Mouse (Mus musculus): ENCODE measurements around the gene Wdr47. TPM values are rescaled to one million over a fixed set of nuclear protein-coding genes. Genes with fewer than 3 reads are reported as not detected.
A peak's percentile ranks its signal among the peaks of the same experiment; 100 is the strongest.
"Not testable (repeated sequence)": the region's sequence is repeated elsewhere in the genome, so short reads cannot be mapped to it uniquely, and the experiment has no call there.

The Wdr47 gene
- total RNA-seq, 2 experiments from 2014 or later: 3.3 to 5.8 TPM

- intact Hi-C loops (cut with DNase I; ENCODE audit: low total_unique reads): no loop called here
- DNase-seq: no peak
Observed at GRCm38 (mm10) chr3:108591530-108592522, 747 bp downstream of the Wdr47 start.

DNA sequence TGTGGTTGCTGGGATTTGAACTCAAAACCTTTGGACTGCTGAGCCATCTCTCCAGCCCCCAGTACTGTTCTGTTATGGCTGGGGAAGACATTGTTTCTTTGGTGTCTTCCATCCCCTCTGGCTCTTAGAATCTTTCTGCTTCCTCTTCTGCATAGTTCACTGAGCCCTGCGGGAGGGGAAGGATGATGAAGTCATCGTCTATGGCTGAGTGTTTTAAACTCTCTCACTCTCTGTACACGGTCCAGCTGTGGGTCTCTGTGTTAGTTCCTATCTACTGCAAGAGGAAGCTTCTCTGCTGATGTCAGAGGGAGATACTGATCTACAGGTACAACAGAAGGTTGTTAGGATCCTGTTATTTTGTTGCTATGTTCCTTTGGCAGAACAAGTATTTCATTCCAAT lies 17.8 kb downstream of the Wdr47 start:
- intact Hi-C loops (cut with DNase I; ENCODE audit: low total_unique reads): no loop called here
- no peak for DNase-seq

DNA sequence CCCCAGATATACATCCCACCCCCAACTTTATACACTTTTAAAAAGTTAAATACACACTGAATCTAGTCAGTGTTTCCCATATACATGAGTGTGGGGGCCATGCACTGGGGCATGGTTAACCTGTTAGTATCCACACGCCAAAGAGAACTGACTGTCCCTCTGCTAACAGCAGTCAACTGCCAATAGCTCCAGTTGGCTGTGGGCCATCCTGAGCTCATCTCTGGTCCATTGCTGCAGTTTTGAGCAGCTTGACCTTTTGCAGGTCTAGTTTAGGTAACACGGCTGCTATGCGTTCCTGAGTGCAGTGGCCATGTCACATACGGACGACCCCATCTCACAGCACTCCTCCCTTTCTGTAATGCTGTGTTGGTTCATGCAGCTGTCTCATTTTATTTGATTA lies 43.7 kb downstream of the Wdr47 start:
- no peak for DNase-seq
- intact Hi-C loops (cut with DNase I; ENCODE audit: low total_unique reads): no loop called here

DNA sequence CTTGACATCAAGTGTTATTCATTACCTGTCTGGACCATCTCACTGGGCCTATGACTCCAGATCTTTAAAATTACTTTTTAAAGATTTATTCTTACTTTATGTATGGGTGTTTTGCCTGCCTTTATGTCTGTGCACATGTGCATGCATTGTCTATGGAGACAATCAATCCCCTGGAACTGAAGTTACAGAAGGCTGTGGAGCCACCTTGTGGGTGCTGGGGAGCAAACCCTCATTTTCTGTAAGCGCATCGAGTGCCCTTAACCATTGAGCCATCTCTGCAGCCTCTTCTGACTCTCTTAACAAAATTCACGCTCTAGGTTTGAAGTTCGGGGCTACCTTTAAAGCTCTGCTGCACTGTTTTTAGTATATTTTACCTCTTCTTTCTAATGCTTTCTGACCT lies 48.3 kb downstream of the Wdr47 start:
- intact Hi-C loops (cut with DNase I; ENCODE audit: low total_unique reads): no loop called here
- DNase-seq: no peak

DNA sequence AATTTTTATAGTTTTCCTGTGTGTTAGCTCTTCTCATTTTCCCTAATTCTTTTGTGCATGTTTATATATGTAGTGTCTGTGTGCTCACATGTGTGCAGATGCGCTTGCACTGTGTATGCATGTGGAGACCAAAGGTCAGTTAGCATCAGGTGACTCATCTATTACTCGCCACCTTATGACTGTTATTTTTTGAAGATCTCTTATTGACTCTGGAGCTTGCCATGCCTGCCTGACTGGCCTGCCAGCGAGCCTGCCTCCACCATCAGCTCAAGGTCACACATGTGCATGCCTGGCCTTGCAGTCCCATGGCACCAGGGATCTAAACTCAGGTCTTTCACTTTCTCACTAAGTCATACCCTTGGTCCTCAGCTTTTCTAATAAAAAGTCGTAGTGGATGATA lies 49.9 kb downstream of the Wdr47 start:
- intact Hi-C loops (cut with DNase I; ENCODE audit: low total_unique reads): no loop called here
- DNase-seq: no peak

- intact Hi-C loops (cut with DNase I; ENCODE audit: low total_unique reads): no loop called here
- DNase-seq: no peak
Observed at GRCm38 (mm10) chr3:108644856-108645255, 53.8 kb downstream of the Wdr47 start.

GRCm38 (mm10) chr3:108646036-108646435 lies 55.0 kb downstream of the Wdr47 start:
- no peak for DNase-seq
- intact Hi-C loops (cut with DNase I; ENCODE audit: low total_unique reads): no loop called here

DNA sequence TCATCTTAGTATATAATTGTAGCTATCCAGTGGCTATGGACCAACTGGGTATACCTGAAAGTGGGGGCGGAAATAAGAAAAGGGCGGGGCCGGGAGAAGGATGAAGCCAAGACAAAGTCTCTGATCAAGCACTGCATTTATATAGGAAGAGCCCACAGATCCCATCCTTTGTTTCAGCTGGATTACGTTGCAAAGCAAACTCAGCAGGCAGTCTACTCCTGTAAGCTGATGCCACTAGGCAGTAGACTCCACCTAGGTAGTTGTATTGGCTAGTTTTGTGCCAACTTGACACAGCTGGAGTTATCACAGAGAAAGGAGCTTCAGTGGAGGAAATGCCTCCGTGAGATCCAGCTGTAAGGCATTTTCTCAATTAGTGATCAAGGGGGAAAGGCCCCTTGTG lies 56.6 kb downstream of the Wdr47 start:
- intact Hi-C loops (cut with DNase I; ENCODE audit: low total_unique reads); DNase-seq: not testable (repeated sequence)

GRCm38 (mm10) chr3:108652866-108653642 lies 62.0 kb downstream of the Wdr47 start:
- DNase-seq: no peak
- intact Hi-C loops (cut with DNase I; ENCODE audit: low total_unique reads): no loop called here

DNA sequence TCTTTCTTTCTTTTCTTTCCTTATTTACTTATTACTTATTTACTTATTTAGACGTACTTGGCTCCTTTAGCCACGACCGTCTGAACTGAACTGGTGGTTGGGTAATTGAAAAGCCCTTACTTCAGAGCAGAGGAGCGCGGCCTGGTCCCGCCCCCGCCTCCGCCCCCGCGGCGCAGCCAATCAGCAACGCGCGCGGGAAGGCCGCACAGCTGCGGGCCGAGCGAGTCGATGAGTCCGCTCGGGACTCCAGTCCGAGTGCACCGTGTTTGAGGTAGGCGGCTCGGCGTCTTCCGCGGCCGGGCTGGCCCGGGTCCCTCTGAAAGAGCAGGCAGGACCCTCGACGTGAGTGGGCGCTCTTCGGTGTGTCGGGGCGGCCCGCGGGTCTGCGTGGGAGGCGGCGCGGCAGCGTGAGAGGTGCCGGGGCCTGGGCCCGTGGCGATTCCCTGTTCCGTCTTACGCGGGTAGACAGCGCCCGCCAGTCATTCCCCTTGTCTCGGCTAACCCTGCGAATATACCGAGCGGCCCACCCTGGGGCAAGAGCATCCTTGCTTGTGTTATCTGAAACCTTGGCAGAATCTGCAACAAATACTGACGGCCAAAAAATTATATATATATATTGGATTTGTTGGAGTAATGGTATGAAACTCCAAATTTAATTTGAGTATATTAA lies 62.8 kb downstream of the Wdr47 start, which contains the start of gene Clcc1:
Clcc1 (plus strand) TSS at position 204 of the 670 bp plus-strand sequence.
- DNase-seq: peak; percentile 96
- intact Hi-C loops (cut with DNase I; ENCODE audit: low total_unique reads): no loop called here

DNA sequence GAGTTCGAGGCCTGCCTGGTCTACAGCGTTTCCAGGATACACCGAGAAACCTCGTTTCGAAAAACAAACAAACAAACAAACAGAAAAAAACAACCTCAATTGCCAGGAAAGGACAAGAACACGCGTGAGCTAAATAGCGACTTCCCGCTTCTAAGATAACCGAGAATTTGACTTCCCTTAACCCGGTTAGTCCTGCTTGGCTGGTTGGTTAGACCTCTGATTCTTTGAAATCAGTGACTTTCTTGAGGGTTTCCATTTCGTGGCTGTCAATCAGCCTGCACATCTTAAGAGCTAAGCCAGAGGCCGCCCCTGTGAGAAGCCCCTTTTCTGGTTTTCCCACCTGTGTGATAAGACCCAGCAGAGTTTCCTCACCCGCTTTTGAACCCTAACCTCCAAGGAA lies 63.5 kb downstream of the Wdr47 start:
- no peak for DNase-seq
- intact Hi-C loops (cut with DNase I; ENCODE audit: low total_unique reads): no loop called here

- no peak for DNase-seq
- intact Hi-C loops (cut with DNase I; ENCODE audit: low total_unique reads): no loop called here
Observed at GRCm38 (mm10) chr3:108655486-108655885, 64.4 kb downstream of the Wdr47 start.

- DNase-seq: no peak
- intact Hi-C loops (cut with DNase I; ENCODE audit: low total_unique reads): no loop called here
Observed at GRCm38 (mm10) chr3:108658612-108659011, 67.5 kb downstream of the Wdr47 start.

DNA sequence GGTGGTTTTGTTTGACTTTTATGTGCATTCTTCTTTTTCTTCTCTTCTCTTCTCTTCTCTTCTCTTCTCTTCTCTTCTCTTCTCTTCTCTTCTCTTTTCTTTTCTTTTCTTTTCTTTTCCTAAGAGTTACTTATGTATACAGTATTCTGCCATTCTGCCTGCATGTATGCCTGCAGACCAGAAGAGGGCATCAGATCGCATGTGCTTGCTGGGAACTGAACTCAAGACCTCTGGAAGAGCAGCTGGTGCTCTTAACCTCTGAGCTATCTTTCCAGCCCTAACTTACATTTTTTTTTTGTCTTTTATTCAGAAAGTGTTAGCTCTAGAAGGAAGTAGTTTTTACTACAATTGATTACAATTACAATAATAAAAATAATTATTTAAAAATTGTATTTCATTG lies 69.9 kb downstream of the Wdr47 start:
- intact Hi-C loops (cut with DNase I; ENCODE audit: low total_unique reads): no loop called here

GRCm38 (mm10) chr3:108676616-108677015 lies 85.5 kb downstream of the Wdr47 start:
- intact Hi-C loops (cut with DNase I; ENCODE audit: low total_unique reads): no loop called here
- no peak for DNase-seq

More for the DNA sequence above, 69.9 kb downstream of the Wdr47 start:
- no peak for DNase-seq

DNA sequence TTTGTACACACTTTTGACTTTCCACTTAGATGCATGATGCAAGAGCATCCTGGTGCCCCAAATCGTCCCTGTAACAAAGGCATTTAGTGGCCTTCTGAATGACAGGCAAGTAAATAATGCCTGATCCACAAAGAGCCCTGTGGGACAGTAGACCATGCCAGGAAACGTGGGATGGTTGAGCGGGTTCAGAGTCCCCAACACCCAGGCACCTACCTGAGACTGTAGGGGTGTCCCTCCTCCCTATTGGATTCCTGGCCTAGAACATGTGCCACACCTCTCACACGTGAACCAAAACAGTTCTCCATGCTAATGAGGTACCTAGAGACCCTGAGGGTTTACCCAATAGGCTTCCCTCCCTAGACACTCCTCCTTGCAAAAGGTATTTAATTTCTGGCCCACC lies 89.9 kb downstream of the Wdr47 start:
- DNase-seq: no peak
- intact Hi-C loops (cut with DNase I; ENCODE audit: low total_unique reads): no loop called here

DNA sequence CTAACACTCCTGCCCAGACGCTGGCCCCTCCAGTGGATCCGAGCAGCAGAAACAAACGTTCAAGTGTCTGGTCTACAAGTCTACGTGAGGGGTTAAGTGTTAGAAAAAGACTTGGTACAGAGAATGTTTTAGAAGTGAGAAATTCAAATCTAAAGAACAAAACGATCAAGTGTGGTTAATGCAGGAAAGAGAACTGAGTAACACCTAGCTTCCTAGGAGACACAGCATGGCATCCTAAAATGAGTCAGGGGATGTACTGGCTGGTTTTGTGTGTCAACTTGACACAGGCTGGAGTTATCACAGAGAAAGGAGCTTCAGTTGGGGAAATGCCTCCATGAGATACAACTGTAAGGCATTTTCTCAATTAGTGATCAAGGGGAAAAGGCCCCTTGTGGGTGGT lies 92.5 kb downstream of the Wdr47 start:
- DNase-seq; intact Hi-C loops (cut with DNase I; ENCODE audit: low total_unique reads): not testable (repeated sequence)

- no peak for DNase-seq
- intact Hi-C loops (cut with DNase I; ENCODE audit: low total_unique reads): no loop called here
Observed at GRCm38 (mm10) chr3:108685701-108686100, 94.6 kb downstream of the Wdr47 start.

DNA sequence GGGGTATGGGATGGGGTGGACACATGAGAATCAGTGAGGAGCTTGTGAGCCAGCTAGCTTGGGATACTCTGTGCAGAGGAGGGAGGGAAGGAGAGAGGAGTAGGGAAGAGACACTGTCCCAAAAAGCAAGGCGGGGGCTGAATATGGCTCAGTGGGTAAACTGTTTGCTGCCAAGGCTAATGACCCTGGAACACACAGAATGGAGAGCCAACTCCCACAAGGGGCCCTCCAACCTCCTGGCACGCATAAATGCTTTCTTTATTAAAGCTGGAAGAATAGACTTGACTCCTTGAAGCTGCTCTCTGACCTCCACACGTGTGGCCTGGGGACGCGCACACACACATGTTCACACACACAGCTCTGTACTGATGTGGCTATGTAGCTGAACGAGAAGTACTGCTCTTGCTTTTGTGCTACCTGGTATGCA lies 97.9 kb downstream of the Wdr47 start:
- DNase-seq: peak; percentile 12
- intact Hi-C loops (cut with DNase I; ENCODE audit: low total_unique reads): no loop called here

DNA sequence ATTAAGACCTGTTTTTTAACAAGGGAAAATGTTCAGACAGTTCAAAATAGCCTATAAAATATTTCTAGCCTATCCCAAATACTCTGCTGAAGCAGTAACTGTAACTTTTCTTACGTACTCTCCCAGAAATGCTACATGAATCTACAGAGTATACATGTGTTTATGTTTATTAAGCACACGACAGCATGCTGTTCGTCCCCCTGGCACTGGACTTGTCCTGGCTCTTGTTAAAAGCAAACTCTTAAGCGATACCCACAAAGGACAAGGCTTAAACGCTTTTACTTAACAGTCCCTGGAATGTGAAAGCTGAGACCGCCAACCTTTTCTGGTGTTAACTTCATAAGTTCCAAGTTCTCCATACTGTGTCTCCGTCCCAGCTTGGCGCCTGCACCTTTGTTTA lies 98.4 kb downstream of the Wdr47 start:
- intact Hi-C loops (cut with DNase I; ENCODE audit: low total_unique reads): no loop called here
- no peak for DNase-seq

Data from gastrocnemius, postnatal 14 days (tissue).